Mouse (Mus musculus): Measurements from ENCODE around the gene Cyb5rl.

DNA sequence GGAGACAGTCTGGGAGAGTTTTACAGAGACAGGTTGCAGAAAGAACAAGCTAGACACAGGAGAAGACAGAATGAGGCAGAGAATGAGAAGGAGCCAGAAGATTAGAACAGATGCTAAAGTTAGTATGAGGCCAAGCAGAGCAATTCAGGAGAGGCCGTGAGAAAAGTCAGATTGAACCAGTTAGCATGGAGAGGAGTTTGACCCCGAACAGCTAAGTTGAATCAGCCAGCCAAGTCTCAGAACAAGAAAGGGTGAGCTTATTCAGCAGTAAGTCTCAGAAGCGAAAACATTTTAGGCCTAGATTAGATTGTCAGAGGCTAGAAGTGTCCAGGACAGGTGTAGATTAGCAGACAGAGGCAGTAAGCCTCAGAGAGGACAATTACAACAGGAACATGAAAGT lies 69.7 kb downstream of the Cyb5rl start:
- TF ChIP-seq EP300 (IDR thresholded peaks at IDR 0.05; ENCODE audit: low read depth) (no peak), CTCF (IDR thresholded peaks at IDR 0.05; ENCODE audit: low read depth) (no peak)

Data from liver, embryonic 14.5 days (tissue).